Mouse (Mus musculus): ENCODE data around the gene Loxl3. TPM values are rescaled to one million over a fixed set of nuclear protein-coding genes. Genes with fewer than 3 reads are reported as not detected.

The Loxl3 gene
- polyA plus RNA-seq, 1 experiment = 3.1 TPM

DNA sequence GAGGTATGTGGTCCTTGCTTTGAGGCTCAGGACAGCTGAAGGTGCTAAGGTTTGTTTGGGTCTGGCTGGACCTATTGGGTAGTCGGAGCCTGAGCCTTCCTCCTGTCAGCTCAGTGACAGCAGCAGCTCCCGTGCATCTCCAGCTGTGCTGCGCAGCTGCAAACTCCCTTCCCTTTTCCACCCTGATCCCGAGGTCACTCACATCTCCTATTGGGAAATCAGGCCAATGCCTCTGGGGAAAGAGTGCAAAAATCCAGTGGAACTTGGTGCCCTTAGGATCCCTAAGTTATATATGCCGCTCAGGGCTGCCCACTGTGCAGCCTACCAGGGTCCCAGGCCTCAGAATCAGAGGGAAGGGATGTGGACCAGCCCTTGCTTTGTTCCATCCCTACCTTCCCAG is 49.5 kb downstream of the Loxl3 start:
- 53% methylated on average over 5 of the region's 5 CpGs for WGBS
- H3K4me1 ChIP-seq (ENCODE audit: control insufficient read depth, insufficient read depth, low read length) = no peaks in the 10 kb centered on the region
- H3K4me3 ChIP-seq (ENCODE audit: insufficient read depth, low read depth, low read length) = no peak overlapping the region
- H3K27ac ChIP-seq (ENCODE audit: insufficient read depth, low read depth, low read length) = no peak overlapping the region
- TF ChIP-seq CTCF (conservative IDR thresholded peaks at IDR 0.05; ENCODE audit: insufficient read depth, insufficient read length, low read depth, low read length) (no peak), POLR2A (IDR thresholded peaks at IDR 0.05; ENCODE audit: low read depth, low read length) (no peak)
- DNase-seq = no peak
- H3K27me3 ChIP-seq (replicated peaks; ENCODE audit: control insufficient read depth, insufficient read depth, low read length) = 0 out of 2 replicates have a peak, but pooled peaks cover 1% of the 10 kb centered on the region
- no peaks in the 10 kb centered on the region for H3K36me3 ChIP-seq (ENCODE audit: control insufficient read depth, insufficient read depth, low read length)

DNA sequence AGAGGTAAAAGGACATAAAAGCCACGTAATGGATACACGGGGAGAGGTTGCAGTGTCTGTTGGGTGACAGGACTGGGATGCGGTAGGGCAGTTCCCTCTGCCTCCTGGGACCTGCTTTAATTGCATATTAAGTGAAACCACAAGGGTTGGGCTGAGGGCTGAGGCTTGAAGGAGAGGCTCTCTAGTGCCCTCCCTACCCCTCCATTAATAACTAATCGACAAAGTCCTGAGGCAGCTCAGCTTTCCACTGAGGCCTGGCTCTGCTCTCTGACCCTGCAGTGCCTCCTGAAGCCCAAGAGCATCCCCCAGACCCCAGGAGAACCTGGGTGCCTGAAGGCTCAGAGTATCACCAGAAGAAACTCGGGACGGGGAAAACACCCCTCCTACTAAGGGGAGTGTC is 50.5 kb downstream of the Loxl3 start:
- Histone ChIP-seq H3K27ac (ENCODE audit: insufficient read depth, low read depth, low read length) (no peak overlapping the region), H3K36me3 (ENCODE audit: control insufficient read depth, insufficient read depth, low read length) (no peaks in the 10 kb centered on the region), H3K27me3 (replicated peaks; ENCODE audit: control insufficient read depth, insufficient read depth, low read length) (0 out of 2 replicates have a peak, but pooled peaks cover 1% of the 10 kb centered on the region), H3K4me1 (ENCODE audit: control insufficient read depth, insufficient read depth, low read length) (no peaks in the 10 kb centered on the region), H3K4me3 (ENCODE audit: insufficient read depth, low read depth, low read length) (no peak overlapping the region)
- WGBS = 30% methylated on average over 6 of the region's 6 CpGs
- peak; percentile 39 for DNase-seq
- TF ChIP-seq POLR2A (IDR thresholded peaks at IDR 0.05; ENCODE audit: low read depth, low read length) (no peak), CTCF (conservative IDR thresholded peaks at IDR 0.05; ENCODE audit: insufficient read depth, insufficient read length, low read depth, low read length) (no peak)

DNA sequence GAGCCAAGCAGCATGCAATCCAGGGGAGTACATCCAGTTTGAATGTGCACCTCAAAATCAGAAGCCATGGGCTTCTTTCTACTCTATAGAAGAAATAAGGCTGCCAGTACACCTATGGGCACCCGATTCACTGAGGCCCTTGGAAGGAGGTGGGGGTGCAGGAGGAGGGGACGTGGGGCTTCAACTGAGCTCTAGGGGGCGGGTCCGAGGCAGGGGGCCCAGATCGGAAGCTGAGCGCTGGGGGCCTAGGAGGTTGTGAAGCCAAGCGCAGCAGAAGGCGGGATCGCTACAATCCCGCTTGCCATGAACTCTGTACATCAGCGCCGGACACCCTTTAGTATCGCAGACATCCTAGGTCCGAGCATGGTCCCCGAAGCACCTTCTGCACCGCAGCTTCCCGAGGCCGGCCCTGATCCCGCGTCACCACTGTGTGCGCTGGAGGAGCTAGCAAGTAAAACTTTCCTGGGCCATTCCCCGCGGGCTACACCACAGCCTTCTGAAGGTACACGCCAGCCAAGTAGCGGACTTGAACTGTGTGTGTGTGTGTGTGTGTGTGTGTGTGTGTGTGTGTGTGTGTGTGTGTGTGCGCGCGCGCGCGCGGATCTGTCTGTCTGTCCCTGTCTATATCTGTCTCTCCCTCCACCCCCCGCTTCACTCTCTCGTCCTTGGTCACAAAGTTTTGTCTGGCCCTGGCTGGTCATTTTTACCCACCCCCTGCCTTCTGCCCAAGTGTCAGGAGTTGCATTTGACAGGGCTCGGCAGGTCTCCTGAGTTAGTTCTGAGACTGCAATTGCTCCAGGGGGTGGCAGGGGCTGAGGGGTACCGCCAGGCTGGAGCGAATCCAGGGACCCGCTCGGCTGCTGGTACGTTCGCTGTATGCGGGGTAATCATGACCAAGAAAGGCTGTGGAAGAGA is 52.4 kb downstream of the Loxl3 start, which contains the start of gene Lbx2:
TSS of gene Lbx2 (plus strand) at position 247 of the 915 bp plus-strand sequence.
- H3K27me3 ChIP-seq (replicated peaks; ENCODE audit: control insufficient read depth, insufficient read depth, low read length) = 0 out of 2 replicates have a peak, but pooled peaks cover 1% of the 10 kb centered on the region

DNA sequence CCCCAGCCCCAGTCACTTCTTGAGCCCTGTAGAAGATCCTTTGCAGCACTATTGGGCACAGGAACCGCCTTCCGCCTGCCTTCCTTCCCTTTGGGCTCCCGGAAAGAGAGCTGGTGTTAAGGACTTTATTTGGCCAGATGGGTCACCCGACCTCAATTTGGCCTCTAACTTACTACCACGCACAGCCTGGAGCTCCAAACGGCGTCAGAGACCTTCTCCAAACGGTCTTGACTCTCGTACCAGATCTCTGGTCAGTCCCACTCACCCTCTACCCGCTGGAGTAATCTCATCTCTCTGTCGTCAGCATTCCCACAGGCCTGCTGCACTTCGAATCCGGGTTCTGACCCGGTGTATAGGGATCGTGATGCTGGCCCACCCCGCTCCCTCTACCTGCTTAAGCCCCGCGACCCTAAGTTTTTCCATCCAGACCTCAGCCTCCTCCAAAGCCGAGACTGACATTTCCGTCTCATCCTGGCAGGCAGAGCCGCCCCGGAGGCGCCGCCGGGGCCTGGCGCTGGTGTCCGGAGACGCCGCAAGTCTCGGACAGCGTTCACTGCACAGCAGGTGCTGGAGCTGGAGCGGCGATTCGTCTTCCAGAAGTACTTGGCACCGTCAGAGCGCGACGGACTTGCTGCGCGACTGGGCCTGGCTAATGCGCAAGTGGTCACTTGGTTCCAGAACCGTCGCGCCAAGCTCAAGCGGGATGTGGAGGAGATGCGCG is 53.4 kb downstream of the Loxl3 start:
- Histone ChIP-seq H3K36me3 (ENCODE audit: control insufficient read depth, insufficient read depth, low read length) (no peaks in the 10 kb centered on the region), H3K27me3 (replicated peaks; ENCODE audit: control insufficient read depth, insufficient read depth, low read length) (0 out of 2 replicates have a peak, but pooled peaks cover 1% of the 10 kb centered on the region), H3K4me3 (ENCODE audit: insufficient read depth, low read depth, low read length) (peak overlapping the region; percentile 48), H3K27ac (ENCODE audit: insufficient read depth, low read depth, low read length) (peak overlapping the region; percentile 40), H3K4me1 (ENCODE audit: control insufficient read depth, insufficient read depth, low read length) (no peaks in the 10 kb centered on the region)
- DNase-seq = peak; percentile 65
- 23% methylated on average over 47 of the region's 47 CpGs for WGBS
- TF ChIP-seq CTCF (conservative IDR thresholded peaks at IDR 0.05; ENCODE audit: insufficient read depth, insufficient read length, low read depth, low read length) (no peak), POLR2A (IDR thresholded peaks at IDR 0.05; ENCODE audit: low read depth, low read length) (no peak)

More for the DNA sequence above, 52.4 kb downstream of the Loxl3 start, which contains the start of gene Lbx2:
- no peak for TF ChIP-seq POLR2A (IDR thresholded peaks at IDR 0.05; ENCODE audit: low read depth, low read length)
- TF ChIP-seq CTCF (conservative IDR thresholded peaks at IDR 0.05; ENCODE audit: insufficient read depth, insufficient read length, low read depth, low read length) = no peak
- no peaks in the 10 kb centered on the region for H3K36me3 ChIP-seq (ENCODE audit: control insufficient read depth, insufficient read depth, low read length)
- H3K4me3 ChIP-seq (ENCODE audit: insufficient read depth, low read depth, low read length) = peak within 1 kb of the TSS; percentile 48
- no peaks in the 10 kb centered on the region for H3K4me1 ChIP-seq (ENCODE audit: control insufficient read depth, insufficient read depth, low read length)
- DNase-seq = no peak
- H3K27ac ChIP-seq (ENCODE audit: insufficient read depth, low read depth, low read length) = peak within 1 kb of the TSS; percentile 40
- 14% methylated on average over 42 of the region's 42 CpGs for WGBS

DNA sequence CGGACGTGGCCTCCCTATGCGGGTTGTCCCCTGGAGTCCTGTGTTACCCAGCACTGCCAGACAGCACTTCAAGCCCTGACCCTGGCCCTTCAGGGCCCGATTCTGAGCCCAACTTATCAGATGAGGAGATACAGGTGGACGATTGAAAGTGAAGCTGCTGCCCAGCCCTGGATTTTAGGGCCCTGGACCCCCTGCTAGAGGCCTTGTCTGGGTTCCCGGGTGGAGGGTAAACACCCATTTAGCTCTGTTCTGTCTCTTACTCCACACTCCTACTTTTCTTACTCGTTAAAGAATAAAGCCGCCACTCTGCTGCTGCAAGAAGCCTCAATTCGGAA is 53.9 kb downstream of the Loxl3 start:
- Histone ChIP-seq H3K4me3 (ENCODE audit: insufficient read depth, low read depth, low read length) (peak overlapping the region; percentile 48), H3K27ac (ENCODE audit: insufficient read depth, low read depth, low read length) (0 out of 2 replicates have a peak overlapping the region, but pooled peaks have one; percentile 40), H3K36me3 (ENCODE audit: control insufficient read depth, insufficient read depth, low read length) (no peaks in the 10 kb centered on the region), H3K4me1 (ENCODE audit: control insufficient read depth, insufficient read depth, low read length) (0 out of 2 replicates have a peak, but pooled peaks cover 3% of the 10 kb centered on the region), H3K27me3 (replicated peaks; ENCODE audit: control insufficient read depth, insufficient read depth, low read length) (0 out of 2 replicates have a peak, but pooled peaks cover 1% of the 10 kb centered on the region)
- WGBS = 47% methylated on average over 9 of the region's 9 CpGs
- TF ChIP-seq CTCF (conservative IDR thresholded peaks at IDR 0.05; ENCODE audit: insufficient read depth, insufficient read length, low read depth, low read length) (no peak), POLR2A (IDR thresholded peaks at IDR 0.05; ENCODE audit: low read depth, low read length) (no peak)
- no peak for DNase-seq

DNA sequence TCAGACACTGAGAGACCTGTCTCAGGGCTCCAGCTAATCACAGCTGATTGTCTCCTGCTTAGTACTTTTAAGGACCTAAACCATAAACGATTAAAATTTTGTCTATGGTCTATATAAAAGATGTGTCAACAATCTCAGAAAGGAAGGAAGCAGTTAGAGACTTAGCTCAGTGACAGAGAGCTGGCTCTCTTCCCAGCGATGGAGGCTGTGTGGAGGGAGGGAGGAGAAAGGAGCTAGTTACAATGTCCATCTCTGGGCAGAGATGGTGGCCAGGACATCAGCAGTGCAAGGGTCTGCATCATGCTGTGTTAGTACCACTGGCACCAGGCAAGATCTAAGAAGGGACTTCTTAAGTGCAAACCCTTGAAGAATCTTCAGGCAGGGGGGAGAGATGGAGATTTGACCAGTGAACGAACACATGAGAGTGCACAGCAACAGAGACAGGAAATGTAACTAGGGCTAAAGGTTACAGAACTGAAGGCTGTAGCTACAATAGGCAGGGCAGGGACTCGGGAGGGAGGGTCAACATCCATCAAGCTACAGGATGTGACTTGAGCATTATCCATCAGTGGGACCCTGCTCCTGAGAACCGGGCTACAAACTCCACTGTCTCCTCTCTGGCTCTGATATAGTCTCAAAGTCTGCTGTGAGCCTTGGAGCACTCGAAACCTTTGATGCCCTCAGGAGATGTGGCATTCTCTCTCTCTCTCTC is 58.6 kb downstream of the Loxl3 start:
- no peaks in the 10 kb centered on the region for H3K36me3 ChIP-seq (ENCODE audit: control insufficient read depth, insufficient read depth, low read length)
- H3K4me1 ChIP-seq (ENCODE audit: control insufficient read depth, insufficient read depth, low read length) = 0 out of 2 replicates have a peak, but pooled peaks cover 3% of the 10 kb centered on the region
- no peaks in the 10 kb centered on the region for H3K27me3 ChIP-seq (replicated peaks; ENCODE audit: control insufficient read depth, insufficient read depth, low read length)
- H3K27ac ChIP-seq (ENCODE audit: insufficient read depth, low read depth, low read length) = 0 out of 2 replicates have a peak overlapping the region, but pooled peaks have one; percentile 17
- WGBS = 17% methylated on average over 6 of the region's 6 CpGs
- no peak overlapping the region for H3K4me3 ChIP-seq (ENCODE audit: insufficient read depth, low read depth, low read length)
- TF ChIP-seq CTCF (conservative IDR thresholded peaks at IDR 0.05; ENCODE audit: insufficient read depth, insufficient read length, low read depth, low read length) (no peak), POLR2A (IDR thresholded peaks at IDR 0.05; ENCODE audit: low read depth, low read length) (no peak)
- DNase-seq = peak; percentile 59

Data from kidney, adult 2 months (tissue).